Mouse (Mus musculus) natural killer cell, adult 2 months (primary cell): ENCODE measurements at regions not wholly inside any gene's neighbourhood (a gene's known extent, or its start where the extent isn't known, plus 50 kb on each side); places are given as distances from the start of the nearest gene placed in this dataset.

Source experiments
- DNase-seq, 2 experiments: peaks; one replicate each; pipeline ENCODE4 v3.0.0; 2022; ENCODE audit warnings: low spot score in 2 of 2

DNA sequence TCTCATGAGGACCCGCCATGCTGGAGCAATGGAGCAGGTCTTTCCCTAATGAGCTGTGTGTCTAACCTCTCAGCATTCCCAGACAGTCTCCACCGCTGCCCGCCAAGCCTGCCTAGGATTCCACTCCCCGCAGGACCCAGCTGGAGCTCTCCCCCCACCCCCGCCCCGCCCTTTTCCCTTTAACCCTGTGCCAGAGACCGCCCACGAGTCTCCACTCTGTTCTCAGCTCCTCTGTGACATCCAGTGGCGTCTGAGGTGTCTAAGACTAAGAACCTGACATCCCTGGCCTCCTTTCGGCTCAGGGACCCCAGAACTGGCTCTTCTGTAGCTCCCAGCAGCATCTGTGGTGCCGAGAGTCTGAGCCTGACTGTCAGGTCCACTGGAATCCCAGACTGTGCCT lies 50.9 kb upstream of the Tpp2 start:
- DNase-seq, result no peak

DNA sequence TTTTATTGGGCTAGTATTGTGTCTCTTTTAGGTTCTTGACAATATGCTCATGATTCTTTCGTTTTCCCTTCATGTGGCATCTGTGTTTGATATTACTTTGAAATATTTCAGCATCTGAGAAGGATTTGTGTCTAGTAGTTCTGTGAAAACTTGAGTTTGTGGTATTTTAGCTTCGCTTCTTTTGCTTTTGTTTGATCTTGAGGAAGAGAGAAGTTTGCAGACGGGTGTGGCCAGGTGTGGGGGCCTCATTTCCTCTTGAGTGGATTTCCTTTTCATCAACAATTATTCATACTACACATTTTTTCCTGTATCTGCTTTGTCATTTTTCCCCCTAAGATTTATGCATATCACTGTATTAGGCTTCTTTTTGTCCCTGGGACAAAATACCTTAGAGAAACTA lies 52.8 kb upstream of the Uxs1 start:
- DNase-seq, result peak in 1 of 2 experiments; percentile 10

DNA sequence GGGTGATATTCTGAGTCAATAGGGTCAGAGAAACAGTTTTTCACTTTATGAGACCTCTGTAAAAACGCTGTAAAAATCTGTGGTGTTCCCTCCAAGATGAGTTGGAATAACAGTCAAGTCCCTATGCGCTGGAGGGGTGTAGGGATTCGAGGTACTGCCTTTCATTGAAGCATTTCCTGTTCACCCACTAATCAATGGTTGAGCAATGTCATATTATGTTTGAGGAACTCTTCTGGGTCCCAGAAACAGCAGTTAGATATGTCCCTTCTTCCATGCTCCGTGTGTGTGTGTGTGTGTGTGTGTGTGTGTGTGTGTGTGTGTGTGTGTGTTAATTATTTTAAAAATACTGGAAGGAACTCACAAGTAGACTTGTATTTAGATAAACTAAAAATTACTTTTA lies 52.3 kb upstream of the Uxs1 start:
- no peak for DNase-seq

DNA sequence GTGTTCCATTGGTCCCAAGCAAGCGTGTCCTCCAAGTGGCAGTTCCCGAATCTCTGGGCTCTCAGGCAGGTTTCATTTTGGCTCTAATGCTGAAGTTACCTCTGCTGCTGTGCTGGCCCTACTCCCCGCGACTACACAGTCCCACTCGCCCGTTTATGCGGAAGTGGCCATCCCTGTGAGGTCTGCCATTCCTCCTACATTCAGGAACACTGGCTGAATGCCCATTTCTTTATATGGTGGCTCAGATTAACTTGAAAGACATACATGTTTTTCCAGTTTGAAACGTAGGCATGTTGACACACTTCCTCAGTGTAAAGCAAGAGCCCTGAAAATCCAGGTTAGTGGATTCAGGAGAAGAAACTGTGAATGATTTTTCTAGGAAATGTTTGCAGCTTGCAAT lies 51.6 kb upstream of the Uxs1 start:
- DNase-seq, result no peak

DNA sequence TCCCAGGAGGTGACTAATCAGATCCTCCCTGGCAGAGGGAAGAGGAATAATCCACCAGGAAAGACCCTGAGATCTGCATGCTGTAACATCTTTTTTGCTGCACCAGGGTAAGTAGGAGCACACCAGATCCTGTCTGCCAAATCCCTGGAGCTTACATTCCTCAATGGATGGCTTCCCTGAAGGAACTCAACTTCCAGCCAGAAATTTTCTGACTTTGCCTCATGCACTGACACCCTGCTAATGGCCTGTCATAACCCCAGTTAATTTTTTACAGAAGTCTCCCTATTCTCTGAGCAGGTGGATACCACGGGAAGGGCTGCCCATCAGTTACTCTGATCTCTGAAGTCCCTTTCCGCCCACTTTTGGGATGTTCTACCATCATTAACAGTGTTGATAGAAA lies 50.6 kb upstream of the Uxs1 start:
- DNase-seq, result no peak

DNA sequence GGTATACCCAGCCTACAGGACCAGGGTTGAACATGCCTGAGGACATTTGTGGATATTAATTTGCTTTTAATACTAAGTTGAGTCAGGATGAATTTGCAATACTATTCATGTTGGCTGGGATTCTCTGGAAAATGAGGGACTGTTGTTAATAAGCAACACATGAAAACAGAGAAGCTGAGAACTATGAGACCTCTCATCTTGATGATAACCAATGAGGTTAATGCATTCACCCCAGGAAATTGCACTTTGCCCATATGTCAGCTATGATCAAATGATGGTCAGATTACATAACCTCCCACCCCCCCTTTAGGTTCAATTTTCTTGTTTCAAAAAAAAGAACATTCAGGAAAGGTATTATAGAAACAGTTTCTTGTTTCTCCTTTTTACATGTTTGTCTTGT lies 50.1 kb upstream of the Uxs1 start:
- DNase-seq, result no peak
